Mouse (Mus musculus) limb, embryonic 11.5 days (tissue): ENCODE results near the gene Olfr353. TPM values are rescaled to one million over a fixed set of nuclear protein-coding genes. Genes with fewer than 3 reads are reported as not detected.

Experiments used
- polyA plus RNA-seq: library from polyadenylated mRNA; unstranded; fragments of >200 nt; fragmentation: Nextera tagmentation; extraction: Ambion mirVana; gene quantifications from 2 replicates; pipeline ENCODE4 v1.2.1, GENCODE M21; 2014

Gene Olfr353
- polyA plus RNA-seq, 1 experiment from 2014 or later = not detected

Other genes starting within 250 kb of the Olfr353 start
- gene Olfr346, start 207.1 kb downstream of the Olfr353 start, polyA plus RNA-seq = not detected in 2 replicates
- not detected in 2 replicates for gene Olfr347, start 161.0 kb downstream of the Olfr353 start, polyA plus RNA-seq
- not detected in 2 replicates for gene Olfr348, start 108.7 kb downstream of the Olfr353 start, polyA plus RNA-seq
- gene Olfr50, start 102.4 kb downstream of the Olfr353 start, polyA plus RNA-seq = not detected in 2 replicates
- gene Olfr3, start 75.9 kb downstream of the Olfr353 start, polyA plus RNA-seq = not detected in 2 replicates
- not detected in 2 replicates for gene Olfr350, start 46.6 kb downstream of the Olfr353 start, polyA plus RNA-seq
- not detected in 2 replicates for gene Olfr351, start 30.3 kb downstream of the Olfr353 start, polyA plus RNA-seq
- gene Olfr352, start 24.5 kb downstream of the Olfr353 start, polyA plus RNA-seq = not detected in 2 replicates
- not detected in 2 replicates for gene Olfr354, start 12.7 kb upstream of the Olfr353 start, polyA plus RNA-seq
- gene Olfr355, start 36.0 kb upstream of the Olfr353 start, polyA plus RNA-seq = not detected in 2 replicates
- not detected in 2 replicates for gene Olfr356, start 44.2 kb upstream of the Olfr353 start, polyA plus RNA-seq
- not detected in 2 replicates for gene Olfr357, start 100.9 kb upstream of the Olfr353 start, polyA plus RNA-seq
- not detected in 2 replicates for gene Olfr358, start 116.4 kb upstream of the Olfr353 start, polyA plus RNA-seq
- gene Olfr360, start 172.8 kb upstream of the Olfr353 start, polyA plus RNA-seq = not detected in 2 replicates
- not detected in 2 replicates for gene Olfr361, start 196.4 kb upstream of the Olfr353 start, polyA plus RNA-seq
- not detected in 2 replicates for gene Olfr362, start 225.0 kb upstream of the Olfr353 start, polyA plus RNA-seq
- not detected in 2 replicates for gene Olfr364-ps1, start 246.4 kb upstream of the Olfr353 start, polyA plus RNA-seq